Mouse (Mus musculus) MEL (cell line): ENCODE measurements around the gene Trim66. TPM values are rescaled to one million over a fixed set of nuclear protein-coding genes. Genes with fewer than 3 reads are reported as not detected.

Experiments used
- DNase-seq: peaks from one replicate; pipeline ENCODE4 v3.0.0; 2011; ENCODE audit warnings: low read depth, low spot score
- H3K27ac ChIP-seq: 2 replicates; pipeline ENCODE4 v1.5.1; 2012; ENCODE audit warnings: low read depth, mild to moderate bottlenecking, control low read depth, low read length, moderate library complexity; ENCODE audit not compliant: control insufficient read depth
- H3K27me3 ChIP-seq, 2 experiments: fragments of 150-350 bp in 1 of 2; sonication (generic) in 1 of 2; 2 replicates each; pipeline ENCODE4 v1.6.1; 2012; ENCODE audit warnings: low read length in 2 of 2, mild to moderate bottlenecking in 2 of 2, improper control_type of control experiment in 1 of 2, moderate library complexity in 1 of 2; ENCODE audit not compliant: insufficient read depth in 2 of 2, control insufficient read depth in 1 of 2
- H3K36me3 ChIP-seq, 2 experiments: 2 replicates each; pipeline ENCODE4 v1.6.1; 2012 to 2014; ENCODE audit warnings: low read length in 2 of 2, improper control_type of control experiment in 1 of 2, inconsistent platforms in 1 of 2, mild to moderate bottlenecking in 1 of 2; ENCODE audit not compliant: insufficient read depth in 2 of 2, control insufficient read depth in 1 of 2
- H3K4me1 ChIP-seq, 2 experiments: fragments of 150-350 bp in 1 of 2; sonication (generic) in 1 of 2; 2 replicates each; pipeline ENCODE4 v1.6.1; 2012; ENCODE audit warnings: low read length in 2 of 2, improper control_type of control experiment in 1 of 2, mild to moderate bottlenecking in 1 of 2; ENCODE audit not compliant: insufficient read depth in 2 of 2, control insufficient read depth in 1 of 2
- H3K4me3 ChIP-seq, 2 experiments: fragments of 150-350 bp in 1 of 2; sonication (generic) in 1 of 2; 2 replicates each; pipeline ENCODE4 v1.5.1; 2012; ENCODE audit warnings: low read depth in 2 of 2, low read length in 2 of 2, mild to moderate bottlenecking in 2 of 2, moderate library complexity in 2 of 2, control low read depth in 1 of 2, improper control_type of control experiment in 1 of 2; ENCODE audit not compliant: control insufficient read depth in 1 of 2, insufficient read depth in 1 of 2
- H3K79me2 ChIP-seq: 2 replicates; pipeline ENCODE4 v1.6.1; 2012; ENCODE audit warnings: mild to moderate bottlenecking, low read length, moderate library complexity; ENCODE audit not compliant: control insufficient read depth, poor library complexity, insufficient read depth
- H3K9ac ChIP-seq: 2 replicates; pipeline ENCODE4 v1.6.1; 2012; ENCODE audit warnings: low read depth, mild to moderate bottlenecking, control low read depth, low read length, moderate library complexity; ENCODE audit not compliant: control insufficient read depth, poor library complexity, severe bottlenecking
- H3K9me3 ChIP-seq: fragments of 150-350 bp; sonication (generic); replicated peaks from 2 replicates; pipeline ENCODE4 v1.6.1; 2012; ENCODE audit warnings: mild to moderate bottlenecking, low read length, improper control_type of control experiment, moderate library complexity; ENCODE audit not compliant: insufficient read depth
- BHLHE40 ChIP-seq: IDR thresholded peaks from 2 replicates; pipeline ENCODE4 v1.6.1; 2012; ENCODE audit warnings: low read depth, mild to moderate bottlenecking, inconsistent platforms, low read length, improper control_type of control experiment, borderline replicate concordance
- CHD1 ChIP-seq: IDR thresholded peaks from 2 replicates; pipeline ENCODE4 v1.6.1; 2012; ENCODE audit warnings: low read depth, mild to moderate bottlenecking, inconsistent platforms, low read length, improper control_type of control experiment
- CHD2 ChIP-seq: IDR thresholded peaks from 2 replicates; pipeline ENCODE4 v1.6.1; 2011; ENCODE audit warnings: low read length, improper control_type of control experiment
- ELF1 ChIP-seq: IDR thresholded peaks from 2 replicates; pipeline ENCODE4 v1.6.1; 2014; ENCODE audit warnings: low read depth, mild to moderate bottlenecking, inconsistent platforms, low read length, improper control_type of control experiment, moderate library complexity
- EP300 ChIP-seq, 2 experiments: IDR thresholded peaks; 2 replicates each; pipeline ENCODE4 v1.6.1; 2011; ENCODE audit warnings: improper control_type of control experiment in 2 of 2, low read length in 2 of 2, low read depth in 1 of 2, mild to moderate bottlenecking in 1 of 2
- ETS1 ChIP-seq: IDR thresholded peaks from 2 replicates; pipeline ENCODE4 v1.6.1; 2012; ENCODE audit warnings: low read depth, mild to moderate bottlenecking, inconsistent platforms, low read length, improper control_type of control experiment, moderate library complexity
- GATA1 ChIP-seq: IDR thresholded peaks from 2 replicates; pipeline ENCODE4 v1.6.1; 2011; ENCODE audit warnings: low read depth, low read length, improper control_type of control experiment
- HCFC1 ChIP-seq: IDR thresholded peaks from 2 replicates; pipeline ENCODE4 v1.6.1; 2012; ENCODE audit warnings: low read depth, mild to moderate bottlenecking, inconsistent platforms, low read length, improper control_type of control experiment, moderate library complexity
- MAFK ChIP-seq: IDR thresholded peaks from 2 replicates; pipeline ENCODE4 v1.6.1; 2011; ENCODE audit warnings: low read depth, mild to moderate bottlenecking, low read length, improper control_type of control experiment, borderline replicate concordance
- MAZ ChIP-seq: IDR thresholded peaks from 2 replicates; pipeline ENCODE4 v1.6.1; 2012; ENCODE audit warnings: low read depth, mild to moderate bottlenecking, inconsistent platforms, low read length, improper control_type of control experiment
- MYB ChIP-seq: IDR thresholded peaks from 2 replicates; pipeline ENCODE4 v1.6.1; 2011; ENCODE audit warnings: mild to moderate bottlenecking, low read depth, low read length, improper control_type of control experiment
- MYC ChIP-seq: IDR thresholded peaks from 2 replicates; pipeline ENCODE4 v1.6.1; 2011; ENCODE audit warnings: low read depth, mild to moderate bottlenecking, low read length, improper control_type of control experiment, moderate library complexity
- NRF1 ChIP-seq: IDR thresholded peaks from 2 replicates; pipeline ENCODE4 v1.6.1; 2014; ENCODE audit warnings: low read depth, mild to moderate bottlenecking, inconsistent platforms, low read length, improper control_type of control experiment, moderate library complexity; ENCODE audit not compliant: poor library complexity, insufficient read depth, severe bottlenecking
- POLR2A ChIP-seq, 2 experiments: IDR thresholded peaks; 2 replicates each; pipeline ENCODE4 v1.6.1; 2011 to 2012; ENCODE audit warnings: low read length in 2 of 2, mild to moderate bottlenecking in 2 of 2, control low read depth in 1 of 2, improper control_type of control experiment in 1 of 2, low read depth in 1 of 2, moderate library complexity in 1 of 2; ENCODE audit not compliant: control insufficient read depth in 1 of 2, insufficient read depth in 1 of 2, poor library complexity in 1 of 2
- POLR2AphosphoS5 ChIP-seq: IDR thresholded peaks from 2 replicates; pipeline ENCODE4 v1.6.1; 2012; ENCODE audit warnings: low read depth, borderline replicate concordance, mild to moderate bottlenecking, inconsistent platforms, low read length, moderate library complexity, mixed read lengths
- RAD21 ChIP-seq: IDR thresholded peaks from 2 replicates; pipeline ENCODE4 v1.6.1; 2011; ENCODE audit warnings: mild to moderate bottlenecking, low read depth, low read length, improper control_type of control experiment
- RCOR1 ChIP-seq: IDR thresholded peaks from 2 replicates; pipeline ENCODE4 v1.6.1; 2012; ENCODE audit warnings: low read depth, mild to moderate bottlenecking, inconsistent platforms, low read length, improper control_type of control experiment
- SMC3 ChIP-seq: IDR thresholded peaks from 2 replicates; pipeline ENCODE4 v1.6.1; 2011; ENCODE audit warnings: low read depth, low read length, improper control_type of control experiment
- TBP ChIP-seq: IDR thresholded peaks from 2 replicates; pipeline ENCODE4 v1.8.0; 2011; ENCODE audit warnings: low read depth, low read length, improper control_type of control experiment
- USF1 ChIP-seq: IDR thresholded peaks from 2 replicates; pipeline ENCODE4 v1.6.1; 2014; ENCODE audit warnings: low read depth, mild to moderate bottlenecking, inconsistent platforms, low read length, improper control_type of control experiment, moderate library complexity
- USF2 ChIP-seq, 2 experiments: IDR thresholded peaks; 2 replicates each; pipeline ENCODE4 v1.6.1; 2011 to 2012; ENCODE audit warnings: improper control_type of control experiment in 2 of 2, low read length in 2 of 2, borderline replicate concordance in 1 of 2, inconsistent platforms in 1 of 2, low read depth in 1 of 2, mild to moderate bottlenecking in 1 of 2; ENCODE audit not compliant: insufficient read depth in 1 of 2
- ZC3H11A ChIP-seq: IDR thresholded peaks from 2 replicates; pipeline ENCODE4 v1.6.1; 2012; ENCODE audit warnings: low read depth, mild to moderate bottlenecking, inconsistent platforms, low read length, improper control_type of control experiment
- ZKSCAN1 ChIP-seq: IDR thresholded peaks from 2 replicates; pipeline ENCODE4 v1.6.1; 2012; ENCODE audit warnings: low read depth, mild to moderate bottlenecking, inconsistent platforms, low read length, improper control_type of control experiment, moderate library complexity
- ZMIZ1 ChIP-seq: IDR thresholded peaks from 2 replicates; pipeline ENCODE4 v1.6.1; 2012; ENCODE audit warnings: low read depth, mild to moderate bottlenecking, inconsistent platforms, low read length, improper control_type of control experiment, moderate library complexity
- ZNF384 ChIP-seq: IDR thresholded peaks from 2 replicates; pipeline ENCODE4 v1.6.1; 2012; ENCODE audit warnings: low read depth, mild to moderate bottlenecking, inconsistent platforms, low read length, improper control_type of control experiment
- polyA plus RNA-seq, 2 experiments: library from polyadenylated mRNA; stranded (reverse) in 1 of 2; unstranded in 1 of 2; fragments of >175 nt in 1 of 2; fragments of >200 nt in 1 of 2; gene quantifications; 2 replicates each; pipeline versions ENCODE4 v1.2.1 to v1.2.4; 2012; ENCODE audit warnings: low replicate concordance in 2 of 2, low read depth in 1 of 2; ENCODE audit not compliant: insufficient read length in 2 of 2, insufficient read depth in 1 of 2, missing spikeins in 1 of 2
- total RNA-seq: library from RNA; depleted of rRNA; stranded (reverse); fragments of 300-350 nt; gene quantifications from 2 replicates; pipeline ENCODE4 v1.2.3, GENCODE M21; 2012

Gene Trim66
- total and polyA plus RNA-seq, 3 experiments = 0.01 TPM; not detected in 2

- Histone ChIP-seq H3K36me3 (peaks cover 0 to 3% of the 10 kb centered on the region in 2 experiments; a peak in 2 of 4 replicates), H3K27me3 (peaks cover 4 to 6% of the 10 kb centered on the region in 2 experiments; a peak in 3 of 4 replicates), H3K9ac (no peak overlapping the region), H3K27ac (no peak overlapping the region), H3K9me3 (no peaks in the 10 kb centered on the region), H3K79me2 (no peaks in the 10 kb centered on the region), H3K4me3 (no peak overlapping the region), H3K4me1 (peaks cover 2 to 3% of the 10 kb centered on the region in 2 experiments)
- TF ChIP-seq NRF1 (no peak), POLR2AphosphoS5 (no peak), GATA1 (no peak), MAFK (no peak), ETS1 (no peak), HCFC1 (no peak), SMC3 (no peak), CHD1 (no peak), POLR2A (IDR thresholded peaks at IDR 0.05; ENCODE audit: control insufficient read depth in 1 of 2, insufficient read depth in 1 of 2, low read depth in 1 of 2, low read length in 2 of 2, poor library complexity in 1 of 2) (no peak), RAD21 (no peak), USF1 (no peak), ZMIZ1 (no peak), ZC3H11A (no peak), USF2 (IDR thresholded peaks at IDR 0.05; ENCODE audit: borderline replicate concordance in 1 of 2, insufficient read depth in 1 of 2, low read depth in 1 of 2, low read length in 2 of 2) (no peak), MYB (no peak), ZNF384 (no peak)
- no peak for DNase-seq
These were observed 10.4 kb downstream of the Trim66 start for GRCm38 (mm10) chr7:109497507-109497906.

- Histone ChIP-seq H3K9ac (no peak overlapping the region), H3K36me3 (no peaks in the 10 kb centered on the region), H3K27ac (no peak overlapping the region), H3K27me3 (peaks cover 4 to 6% of the 10 kb centered on the region in 2 experiments), H3K9me3 (no peaks in the 10 kb centered on the region), H3K4me3 (no peak overlapping the region), H3K4me1 (no peaks in the 10 kb centered on the region), H3K79me2 (no peaks in the 10 kb centered on the region)
- no peak for DNase-seq
- no peak for TF ChIP-seq ZKSCAN1
- TF ChIP-seq POLR2A (IDR thresholded peaks at IDR 0.05; ENCODE audit: control insufficient read depth in 1 of 2, insufficient read depth in 1 of 2, low read depth in 1 of 2, low read length in 2 of 2, poor library complexity in 1 of 2) = no peak
- TF ChIP-seq EP300 (IDR thresholded peaks at IDR 0.05; ENCODE audit: low read depth in 1 of 2, low read length in 2 of 2) = no peak
- no peak for TF ChIP-seq RCOR1
- no peak for TF ChIP-seq MYC
- no peak for TF ChIP-seq BHLHE40
- no peak for TF ChIP-seq ELF1
- no peak for TF ChIP-seq USF1
- TF ChIP-seq ZMIZ1 = no peak
- TF ChIP-seq RAD21 = no peak
- TF ChIP-seq MAZ = no peak
- no peak for TF ChIP-seq TBP
- no peak for TF ChIP-seq ETS1
- no peak for TF ChIP-seq POLR2AphosphoS5
- no peak for TF ChIP-seq USF2 (IDR thresholded peaks at IDR 0.05; ENCODE audit: borderline replicate concordance in 1 of 2, insufficient read depth in 1 of 2, low read depth in 1 of 2, low read length in 2 of 2)
- no peak for TF ChIP-seq CHD2
These were observed 14.3 kb downstream of the Trim66 start for GRCm38 (mm10) chr7:109493319-109494316.
